Mouse (Mus musculus) thymus, adult 2 months (tissue): ENCODE results near the gene Pttg1ip.

Source experiments
- CTCF ChIP-seq: fragments of 200-500 bp; IDR thresholded peaks from 2 replicates; pipeline ENCODE4 v1.5.1; 2012; ENCODE audit warnings: mild to moderate bottlenecking, control low read depth, low read length, moderate library complexity, borderline replicate concordance; ENCODE audit not compliant: control insufficient read depth, poor library complexity, insufficient read depth; ENCODE audit errors: extremely low read depth
- POLR2A ChIP-seq: fragments of 200-500 bp; IDR thresholded peaks from 2 replicates; pipeline ENCODE4 v1.6.1; 2012; ENCODE audit warnings: mild to moderate bottlenecking, low read length, control low read depth, moderate library complexity; ENCODE audit not compliant: control insufficient read depth, poor library complexity, insufficient read depth; ENCODE audit errors: extremely low read depth

DNA sequence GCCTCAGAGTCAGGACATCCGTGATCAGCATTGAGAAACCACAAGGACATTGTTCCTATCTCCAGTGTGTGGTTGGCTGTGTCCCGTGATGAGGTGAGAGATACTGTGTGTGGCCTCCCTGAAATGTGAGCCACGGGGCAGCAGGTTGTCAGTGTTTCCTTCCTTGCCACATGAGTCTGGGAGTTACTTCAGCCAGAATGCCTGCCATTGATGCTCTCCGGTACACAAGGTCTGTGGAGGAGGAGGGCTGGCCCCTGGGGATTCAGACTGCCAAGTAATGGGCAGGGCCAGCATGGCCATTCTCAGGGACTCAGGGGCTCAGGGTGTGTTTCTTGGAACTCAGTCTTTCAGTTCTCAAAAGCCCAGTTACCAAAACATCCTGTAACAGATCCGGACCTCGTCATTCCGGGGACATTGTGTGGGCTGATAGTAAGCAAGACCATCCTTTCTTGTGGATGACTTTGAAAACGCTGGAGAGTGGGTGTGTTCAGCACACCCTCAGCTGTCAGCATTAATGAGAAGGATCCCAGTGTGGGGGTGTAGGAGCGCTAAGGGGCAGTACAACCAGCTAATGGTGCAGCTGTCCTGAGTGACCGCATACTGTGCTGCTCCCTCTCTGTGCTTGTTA lies 2.4 kb downstream of the Pttg1ip start:
- TF ChIP-seq CTCF (no peak), POLR2A (no peak)
